Comparison of ENCODE assay signal across 8 mouse cellular contexts in genomic region chrX:75095369-75096162, GRCm38 (mm10). TPM values are rescaled to one million over a fixed set of nuclear protein-coding genes. Genes with fewer than 3 reads are reported as not detected.
DNase-seq lines count a peak whose midpoint lies in the region; ATAC-seq lines count a peak whose summit lies in the region.

Gene Dkc1, plus strand, starts transcription at chrX:75095854.

- H3K27ac ChIP-seq in hindbrain, embryonic 16.5 days (ENCODE audit: low read depth, low read length), result peak within 1 kb of the TSS; percentile 67
- peak within 1 kb of the TSS; percentile 50 for H3K27ac ChIP-seq in macrophage

- no peaks in the 10 kb centered on the region for H3K36me3 ChIP-seq in hindbrain, embryonic 16.5 days (ENCODE audit: control insufficient read depth, insufficient read depth, low read length)
- no peaks in the 10 kb centered on the region for H3K36me3 ChIP-seq in macrophage (ENCODE audit: inconsistent target)

- H3K4me2 ChIP-seq in hindbrain, embryonic 16.5 days (ENCODE audit: low read length), result peak within 1 kb of the TSS; percentile 55

- peak within 1 kb of the TSS; percentile 58 for H3K4me3 ChIP-seq in hindbrain, embryonic 16.5 days (ENCODE audit: low read length)
- peak within 1 kb of the TSS; percentile 54 for H3K4me3 ChIP-seq in macrophage (ENCODE audit: inconsistent target)

- DNase-seq in WW6 (ENCODE audit: low read depth, low spot score), result peak; percentile 74
- peak; percentile 44 to 85 for DNase-seq in cerebellum, postnatal 4 days (ENCODE audit: low spot score in 2 of 2)
- DNase-seq in gastrocnemius, adult 18-20 months (ENCODE audit: low spot score), result peak; percentile 90
- DNase-seq in left cerebral cortex, adult 18-20 months (ENCODE audit: low spot score in 2 of 2), result peak; percentile 79 to 86
- peak; percentile 92 for DNase-seq in right cerebral cortex, adult 18-20 months
- peak; percentile 36 for DNase-seq in urinary bladder, postnatal 10 days (ENCODE audit: low spot score)

- peaks cover 5% of the 10 kb centered on the region for H3K79me2 ChIP-seq in macrophage (ENCODE audit: inconsistent target)

- H3K9me3 ChIP-seq in hindbrain, embryonic 16.5 days (ENCODE audit: control insufficient read depth, low read length), result no peaks in the 10 kb centered on the region

- H3K4me1 ChIP-seq in hindbrain, embryonic 16.5 days (ENCODE audit: control insufficient read depth, insufficient read depth, low read depth, low read length), result peaks cover 4% of the 10 kb centered on the region; the same call in 1 of the 2 replicates

- WGBS in hindbrain, embryonic 16.5 days, result 17% methylated on average over 29 of the region's 29 CpGs
- 22% methylated on average over 24 of the region's 29 CpGs for WGBS in macrophage (ENCODE audit: missing documents)

- H3K9ac ChIP-seq in hindbrain, embryonic 16.5 days (ENCODE audit: low read depth, low read length), result peak within 1 kb of the TSS; percentile 61

- H3K27me3 ChIP-seq in hindbrain, embryonic 16.5 days (replicated peaks; ENCODE audit: control insufficient read depth, insufficient read depth, low read length), result no peaks in the 10 kb centered on the region

- ATAC-seq in hindbrain, embryonic 16.5 days, result peak; percentile 100

RNA-seq across cellular contexts. Expression of gene Dkc1, which starts in this region (rescaled TPM):
- 10 to 100 TPM; 27.4 to 33.9 TPM for total RNA-seq in gastrocnemius, adult 18-20 months (2021)
- 49.2 and 49.9 TPM in 2 replicates for polyA plus RNA-seq in hindbrain, embryonic 16.5 days (2015; fragmentation: Nextera tagmentation; extraction: Ambion mirVana)
- 10 to 100 TPM; 34.1 to 40.0 TPM for total RNA-seq in left cerebral cortex, adult 18-20 months (2021)
- 10 to 100 TPM in 12 of 26 experiments, 1 to 10 TPM in 14; 2.5 to 34.9 (median 8.7) TPM for total RNA-seq in macrophage (2018; cell fraction: chromatin; rRNA removed)
- total RNA-seq in macrophage (2018; cell fraction: cytosol; rRNA removed), result 1 to 10 TPM; 2.6 to 9.2 (median 5.2) TPM
- total RNA-seq in macrophage (2018; cell fraction: nucleus; rRNA removed), result 10 to 100 TPM in 4 of 26 experiments, 1 to 10 TPM in 22; 2.5 to 24.5 (median 5.0) TPM
- polyA plus RNA-seq in macrophage (2018), result 4.2 to 24.5 TPM (median 23.9 TPM) in 3 replicates

Comparison
In these comparisons a context has a peak if more than half of its experiments do, and no peak if none do; other contexts are left out.
1. Peak in every context shown above with its lines: DNase-seq, ATAC-seq, H3K4me3 ChIP-seq and H3K27ac ChIP-seq.
2. DNase-seq: peak in every context shown above with its lines; median percentile 92 in right cerebral cortex, adult 18-20 months; 90 in gastrocnemius, adult 18-20 months; 82 in left cerebral cortex, adult 18-20 months; 74 in WW6; 64 in cerebellum, postnatal 4 days; 36 in urinary bladder, postnatal 10 days.